Mouse (Mus musculus) midbrain, embryonic 16.5 days (tissue): ENCODE results near the gene Vmn2r54. TPM values are rescaled to one million over a fixed set of nuclear protein-coding genes. Genes with fewer than 3 reads are reported as not detected.
"Not testable (repeated sequence)": the region's sequence is repeated elsewhere in the genome, so short reads cannot be mapped to it uniquely, and the experiment has no call there.

Experiments used
- ATAC-seq: fragments of 200-750 bp; cut with Nextera tagmentation; 2 replicates; pipeline ENCODE4 v1.8.0; 2017; ENCODE audit warnings: moderate TSS enrichment
- H3K27ac ChIP-seq: fragments of 300-500 bp; sonication (generic); 2 replicates; pipeline ENCODE4 v1.5.1; 2014; ENCODE audit warnings: mild to moderate bottlenecking, low read length, mixed read lengths
- H3K27me3 ChIP-seq: fragments of 300-500 bp; sonication (generic); 2 replicates; pipeline ENCODE4 v1.6.1; 2014; ENCODE audit warnings: low read depth, low read length, mixed read lengths; ENCODE audit not compliant: control insufficient read depth, insufficient read depth
- H3K36me3 ChIP-seq: fragments of 300-500 bp; sonication (generic); 2 replicates; pipeline ENCODE4 v1.6.1; 2014; ENCODE audit warnings: mild to moderate bottlenecking, low read length, moderate library complexity, mixed read lengths; ENCODE audit not compliant: control insufficient read depth, insufficient read depth
- H3K4me1 ChIP-seq: fragments of 300-500 bp; sonication (generic); 2 replicates; pipeline ENCODE4 v1.6.1; 2014; ENCODE audit warnings: mild to moderate bottlenecking, low read length, mixed read lengths; ENCODE audit not compliant: control insufficient read depth, insufficient read depth
- H3K4me2 ChIP-seq: fragments of 300-500 bp; sonication (generic); 2 replicates; pipeline ENCODE4 v1.6.1; 2014; ENCODE audit warnings: mild to moderate bottlenecking, low read length, mixed read lengths
- H3K4me3 ChIP-seq: fragments of 300-500 bp; sonication (generic); 2 replicates; pipeline ENCODE4 v1.5.1; 2014; ENCODE audit warnings: low read depth, mild to moderate bottlenecking, low read length, moderate library complexity, mixed read lengths
- H3K9ac ChIP-seq: fragments of 300-500 bp; sonication (generic); 2 replicates; pipeline ENCODE4 v1.6.1; 2014; ENCODE audit warnings: low read depth, low read length, mixed read lengths
- H3K9me3 ChIP-seq: fragments of 300-500 bp; sonication (generic); replicated peaks from 2 replicates; pipeline ENCODE4 v1.6.1; 2014; ENCODE audit warnings: mild to moderate bottlenecking, low read length, mixed read lengths; ENCODE audit not compliant: control insufficient read depth, poor library complexity, severe bottlenecking
- WGBS: fragments of 180-500 bp; shearing (Covaris S2); extraction: QIAGEN DNeasy Blood & Tissue Kit; methylation state at CpG from one replicate; pipeline ENCODE4 v1.1.7; 2014; 5-methylcytosine and 5-hydroxymethylcytosine counted together
- polyA plus RNA-seq: library from polyadenylated mRNA; unstranded; fragments of >200 nt; fragmentation: Nextera tagmentation; extraction: Ambion mirVana; gene quantifications from 2 replicates; pipeline ENCODE4 v1.2.1, GENCODE M21; 2015

The Vmn2r54 gene
- not detected in 2 replicates for polyA plus RNA-seq

- not testable (repeated sequence) for H3K4me1 ChIP-seq, H3K4me3 ChIP-seq, H3K36me3 ChIP-seq, H3K9me3 ChIP-seq, H3K27ac ChIP-seq, H3K27me3 ChIP-seq, H3K9ac ChIP-seq, H3K4me2 ChIP-seq, ATAC-seq
- 78% methylated on average over 3 of the region's 4 CpGs for WGBS
Measured at GRCm38 (mm10) chr7:12640219-12640618, at the start of gene Vmn2r54. Gene Vmn2r54, minus strand, starts transcription at chr7:12640319.

- H3K4me3 ChIP-seq, H3K36me3 ChIP-seq, ATAC-seq, H3K27me3 ChIP-seq, H3K9me3 ChIP-seq, H3K4me1 ChIP-seq, H3K9ac ChIP-seq, H3K4me2 ChIP-seq, H3K27ac ChIP-seq: not testable (repeated sequence)
- WGBS = 85% methylated on average over 3 of the region's 3 CpGs
Measured at GRCm38 (mm10) chr7:12684903-12685302, 44.8 kb upstream of the Vmn2r54 start, which contains the start of gene Vmn2r55. Gene Vmn2r55, minus strand, starts transcription at chr7:12685003.

- ATAC-seq = no peak
- H3K4me2 ChIP-seq = no peak within 1 kb of the TSS
- no peaks in the 10 kb centered on the region for H3K4me1 ChIP-seq
- H3K27me3 ChIP-seq = no peaks in the 10 kb centered on the region
- H3K27ac ChIP-seq = no peak within 1 kb of the TSS
- peaks cover 27% of the 10 kb centered on the region for H3K9me3 ChIP-seq
- H3K36me3 ChIP-seq = no peaks in the 10 kb centered on the region
- no peak within 1 kb of the TSS for H3K9ac ChIP-seq
- H3K4me3 ChIP-seq = no peak within 1 kb of the TSS
Measured at GRCm38 (mm10) chr7:12608688-12609087, 31.4 kb downstream of the Vmn2r54 start, which contains the start of gene Vmn2r53. Gene Vmn2r53, minus strand, starts transcription at chr7:12608788.

Other genes with a start within 250 kb of the Vmn2r54 start
- 12.2 and 13.0 TPM in 2 replicates for gene Zfp551, start 217.6 kb downstream of the Vmn2r54 start, polyA plus RNA-seq
- 45.6 and 50.9 TPM in 2 replicates for gene Zfp606, start 162.0 kb downstream of the Vmn2r54 start, polyA plus RNA-seq
- not detected in 2 replicates for gene 2900092C05Rik, start 127.8 kb downstream of the Vmn2r54 start, polyA plus RNA-seq
- 0.01 TPM in 1 of 2 replicates, not detected in the other for gene Vmn2r53, start 31.5 kb downstream of the Vmn2r54 start, polyA plus RNA-seq
- not detected in 2 replicates for gene Vmn2r55, start 44.7 kb upstream of the Vmn2r54 start, polyA plus RNA-seq
- gene Vmn2r56, start 94.7 kb upstream of the Vmn2r54 start, polyA plus RNA-seq = not detected in 2 replicates
- gene Zscan18, start 163.3 kb upstream of the Vmn2r54 start, polyA plus RNA-seq = 39.1 and 44.4 TPM in 2 replicates
- 32.6 and 33.9 TPM in 2 replicates for gene Zfp329, start 178.5 kb upstream of the Vmn2r54 start, polyA plus RNA-seq
- gene Zfp110, start 194.4 kb upstream of the Vmn2r54 start, polyA plus RNA-seq = 30.1 and 30.6 TPM in 2 replicates
- gene Zfp128, start 240.9 kb upstream of the Vmn2r54 start, polyA plus RNA-seq = 8.2 and 8.7 TPM in 2 replicates